Mouse (Mus musculus) limb, embryonic 10.5 days (tissue): ENCODE data around the gene Spata7. TPM values are rescaled to one million over a fixed set of nuclear protein-coding genes. Genes with fewer than 3 reads are reported as not detected.

Experiments
- polyA plus RNA-seq: library from polyadenylated mRNA; unstranded; fragments of >200 nt; fragmentation: Nextera tagmentation; extraction: Ambion mirVana; gene quantifications from 2 replicates; pipeline ENCODE4 v1.2.1, GENCODE M21; 2016

Gene Spata7
- polyA plus RNA-seq, 1 experiment from 2014 or later: 21.4 TPM

Other genes with a start within 250 kb of the Spata7 start
- 0.13 TPM in 2 replicates for gene Kcnk10, start 49.8 kb upstream of the Spata7 start, polyA plus RNA-seq
- 5.1 and 6.0 TPM in 2 replicates for gene Ptpn21, start 109.2 kb downstream of the Spata7 start, polyA plus RNA-seq
- 127 and 141 TPM in 2 replicates for gene Zc3h14, start 118.8 kb downstream of the Spata7 start, polyA plus RNA-seq